Mouse (Mus musculus): Measurements from ENCODE around the gene Abcc4.

Gene Abcc4

GRCm38 (mm10) chr14:118506591-118507146 lies 199.3 kb downstream of the Abcc4 start:
- DNase-seq (ENCODE audit: low spot score), result no peak

DNA sequence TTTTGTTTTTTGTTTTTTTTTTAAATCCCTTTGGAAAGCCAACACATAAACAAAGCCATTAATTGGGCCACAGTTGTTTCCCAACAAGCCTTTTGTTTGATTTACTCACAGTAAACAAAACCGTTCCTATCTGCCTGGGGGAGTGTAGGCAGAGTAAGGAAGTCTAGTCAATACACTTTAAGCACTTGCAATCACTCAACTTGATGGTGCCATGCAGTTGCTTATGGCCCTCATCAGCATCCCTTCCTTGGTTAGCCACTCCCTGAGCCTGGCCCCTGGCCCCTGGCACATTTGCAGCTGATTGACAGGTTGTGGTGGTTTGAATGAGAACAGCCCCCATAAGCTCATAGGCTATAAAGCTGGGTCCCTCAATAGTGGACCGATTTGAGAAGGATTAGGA lies 209.3 kb downstream of the Abcc4 start:
- no peak for DNase-seq (ENCODE audit: low spot score)

- no peak for DNase-seq (ENCODE audit: low spot score)
Observed at GRCm38 (mm10) chr14:118495458-118495857, 210.6 kb downstream of the Abcc4 start.

DNA sequence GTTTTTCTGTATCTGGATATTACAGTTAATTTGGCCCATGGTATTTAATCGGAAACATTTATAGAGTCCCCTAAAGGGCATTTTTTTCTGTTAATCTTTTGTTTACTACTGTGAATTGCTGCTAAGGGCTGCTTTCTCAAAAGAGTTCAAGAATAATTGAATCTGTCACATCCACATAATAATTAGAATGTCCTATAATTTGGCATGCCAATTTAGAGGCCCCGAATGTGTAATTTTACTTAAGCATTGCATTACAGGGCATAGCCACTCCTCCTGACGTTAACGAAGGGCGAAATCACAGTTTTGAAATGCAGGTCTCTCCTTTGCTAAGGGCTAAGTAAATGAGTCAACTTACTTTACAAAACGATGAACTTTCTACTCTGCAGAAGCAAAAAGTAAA lies 214.3 kb downstream of the Abcc4 start:
- DNase-seq (ENCODE audit: low spot score), result no peak

DNA sequence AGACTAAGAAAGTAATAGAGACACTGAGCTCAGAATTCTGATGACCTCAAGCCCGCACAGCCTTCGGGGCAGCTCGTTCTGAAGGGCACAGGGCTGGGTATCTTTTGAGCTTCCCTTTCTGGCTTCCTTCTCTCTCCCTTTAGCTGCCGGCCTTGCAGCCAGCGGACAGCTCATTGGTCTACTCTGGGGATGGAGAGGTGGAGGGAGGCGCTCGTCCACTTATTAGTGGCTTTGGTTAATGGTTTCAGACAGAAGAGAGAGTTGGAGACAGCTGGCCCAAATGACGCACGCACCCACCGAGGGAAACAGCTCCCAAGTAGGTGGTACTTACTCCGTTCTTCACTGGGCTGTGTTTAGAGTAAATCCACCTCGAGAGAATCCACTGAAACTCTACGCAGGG lies 214.7 kb downstream of the Abcc4 start:
- DNase-seq (ENCODE audit: low spot score), result no peak

DNA sequence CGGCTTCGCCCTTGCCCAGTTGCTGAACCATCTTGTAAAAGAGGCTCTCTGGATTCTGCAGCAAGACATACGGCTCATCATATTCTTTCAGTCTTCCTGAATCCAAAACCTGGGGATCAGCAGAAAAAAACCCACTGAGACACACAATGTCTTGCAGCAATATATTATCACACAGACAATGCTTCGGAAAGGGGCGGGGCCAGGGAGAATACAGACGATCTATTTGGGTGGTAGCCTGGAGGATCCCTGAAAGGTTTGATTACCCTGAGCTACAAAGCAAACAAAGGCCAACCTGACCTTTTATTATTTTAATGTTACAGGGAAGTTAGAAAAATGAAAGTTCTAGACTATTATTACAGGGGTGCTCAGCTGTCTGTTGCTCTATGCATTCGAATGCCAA lies 215.5 kb downstream of the Abcc4 start:
- DNase-seq (ENCODE audit: low spot score), result no peak

DNA sequence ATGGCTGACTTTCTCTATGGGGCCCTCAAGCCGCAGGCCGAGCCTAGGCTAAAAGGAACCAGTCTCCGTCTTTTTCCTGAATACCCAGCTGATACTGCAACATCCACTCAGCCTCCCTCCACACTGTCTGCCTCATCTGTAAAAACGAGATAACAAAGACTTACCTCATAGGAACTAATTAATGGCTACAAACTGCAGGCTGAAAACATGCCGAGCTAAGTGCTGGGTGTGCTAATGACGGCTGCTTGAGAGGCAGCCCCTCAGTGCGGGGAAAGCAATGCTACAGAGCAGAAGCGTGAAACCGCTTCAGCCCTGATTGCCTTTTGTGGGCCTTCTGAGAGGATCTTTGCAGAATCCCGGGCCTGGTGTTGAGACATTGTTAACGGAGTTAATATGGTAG lies 219.7 kb downstream of the Abcc4 start:
- no peak for DNase-seq (ENCODE audit: low spot score)

DNA sequence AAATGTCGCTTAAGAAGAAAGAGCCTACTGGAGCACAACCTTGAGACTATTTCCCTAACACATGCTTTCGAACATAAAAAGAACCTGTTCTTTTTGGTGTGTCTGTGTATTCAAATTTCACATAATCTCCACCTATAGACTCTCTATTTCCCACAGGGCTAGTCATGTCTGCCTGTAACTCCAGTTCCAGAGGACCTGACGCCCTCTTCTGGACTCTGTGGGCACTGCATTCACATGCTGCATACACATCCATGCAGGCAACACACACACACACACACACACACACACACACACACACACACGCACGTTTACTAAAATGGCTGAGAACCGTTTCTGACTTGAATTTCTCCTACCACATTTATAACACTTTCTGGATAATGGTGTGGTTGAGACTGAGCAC lies 220.4 kb downstream of the Abcc4 start:
- no peak for DNase-seq (ENCODE audit: low spot score)

- no peak for DNase-seq (ENCODE audit: low spot score)
Observed at GRCm38 (mm10) chr14:118482320-118482719, 223.7 kb downstream of the Abcc4 start.

DNA sequence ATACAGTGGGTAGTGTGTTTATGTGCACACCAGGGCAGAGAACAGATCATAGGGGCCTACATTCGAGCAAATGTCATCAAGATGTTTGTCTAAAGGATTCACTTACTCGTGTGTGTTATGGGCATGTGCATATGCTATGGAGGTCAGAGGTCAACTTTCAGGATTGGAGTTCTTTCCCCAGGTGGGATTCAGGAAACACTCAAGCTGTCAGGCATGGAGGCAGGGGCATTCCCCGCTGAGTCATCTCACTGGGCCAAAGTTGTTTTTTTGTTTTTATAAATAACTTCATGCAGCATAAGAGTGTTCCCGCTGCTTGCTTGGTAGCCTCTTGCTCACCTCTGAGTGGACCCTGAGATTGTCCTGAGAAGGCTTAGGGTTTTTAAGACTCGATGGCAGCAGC lies 224.2 kb downstream of the Abcc4 start:
- DNase-seq (ENCODE audit: low spot score), result no peak

DNA sequence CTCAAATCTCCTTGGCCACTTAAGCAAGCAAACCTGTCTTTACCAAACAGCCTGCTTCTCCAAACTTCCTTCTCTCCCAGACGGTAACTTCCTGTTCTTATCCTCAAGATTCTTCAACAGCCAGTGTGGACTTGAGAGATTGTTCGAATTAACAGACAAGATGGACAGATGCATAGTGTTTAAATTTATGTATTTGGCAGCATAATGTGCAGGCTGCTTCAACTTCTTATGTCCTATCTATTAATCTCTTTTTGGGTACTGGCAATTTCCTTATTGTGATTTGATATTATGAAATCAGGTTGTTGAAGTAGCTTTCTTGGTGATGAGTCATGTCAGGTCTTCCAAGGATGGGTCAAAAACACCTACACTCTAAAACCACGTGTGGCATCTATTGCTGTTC lies 229.7 kb downstream of the Abcc4 start:
- no peak for DNase-seq (ENCODE audit: low spot score)

DNA sequence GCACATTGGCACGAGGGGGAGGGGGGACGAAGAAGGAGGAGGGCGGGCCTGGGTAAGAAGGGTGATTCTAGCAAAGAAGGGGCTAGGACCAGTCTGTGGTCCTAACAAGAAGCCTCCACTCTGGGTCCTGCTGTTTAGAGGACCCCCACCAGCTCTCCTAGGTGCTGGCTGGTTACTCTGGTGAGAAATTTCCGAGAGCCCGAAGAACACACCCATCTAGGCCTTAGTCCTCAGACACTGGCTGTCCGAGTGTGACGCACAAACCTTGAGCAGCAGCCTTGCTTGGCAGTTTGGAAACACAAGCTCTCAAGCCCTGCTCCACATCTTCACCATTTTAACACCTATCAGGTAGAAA lies 230.9 kb downstream of the Abcc4 start:
- no peak for DNase-seq (ENCODE audit: low spot score)

DNA sequence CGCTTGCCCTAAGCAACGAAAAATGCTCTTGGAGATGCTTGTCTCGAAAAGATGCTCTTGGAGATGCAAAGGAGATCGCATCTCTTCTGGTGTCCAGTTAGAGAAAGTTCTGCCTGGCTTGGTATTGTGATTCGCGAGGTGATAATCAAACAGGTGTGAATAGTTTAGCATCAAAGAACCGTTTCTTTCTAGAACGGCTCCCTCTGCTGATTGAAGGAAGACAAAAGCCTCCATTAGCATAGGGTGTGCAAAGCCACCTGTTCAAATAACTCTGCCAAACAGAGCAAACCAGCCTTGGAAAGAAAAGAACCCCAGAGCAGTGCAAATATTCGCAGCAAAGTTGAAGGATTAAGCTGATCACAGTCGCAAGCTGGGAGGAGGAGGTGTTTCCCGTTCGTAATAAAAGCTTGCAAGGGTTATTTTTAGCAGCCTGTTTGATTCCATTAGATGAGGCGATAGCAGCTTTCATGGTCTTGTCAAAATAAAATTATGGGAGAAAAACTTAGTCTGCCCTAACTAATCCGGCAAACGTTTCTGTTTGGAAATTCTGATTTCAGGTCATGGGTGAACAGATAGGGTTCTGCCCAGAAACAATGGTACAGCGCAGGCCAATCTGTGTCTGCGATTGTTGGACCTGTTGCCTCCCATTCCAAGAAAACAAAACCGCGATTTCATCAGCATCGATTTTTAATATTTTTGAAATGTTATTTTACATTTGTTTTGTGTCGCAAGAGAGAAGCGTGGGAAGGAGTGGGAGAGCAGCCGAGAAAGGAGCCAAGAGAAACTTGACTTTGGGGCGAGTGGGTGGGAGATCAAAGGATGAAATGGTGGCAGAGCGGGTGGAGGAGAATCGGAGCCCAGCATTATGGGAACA lies 231.6 kb downstream of the Abcc4 start:
- DNase-seq (ENCODE audit: low spot score), result no peak

GRCm38 (mm10) chr14:118473831-118474193 lies 232.2 kb downstream of the Abcc4 start:
- no peak for DNase-seq (ENCODE audit: low spot score)

DNA sequence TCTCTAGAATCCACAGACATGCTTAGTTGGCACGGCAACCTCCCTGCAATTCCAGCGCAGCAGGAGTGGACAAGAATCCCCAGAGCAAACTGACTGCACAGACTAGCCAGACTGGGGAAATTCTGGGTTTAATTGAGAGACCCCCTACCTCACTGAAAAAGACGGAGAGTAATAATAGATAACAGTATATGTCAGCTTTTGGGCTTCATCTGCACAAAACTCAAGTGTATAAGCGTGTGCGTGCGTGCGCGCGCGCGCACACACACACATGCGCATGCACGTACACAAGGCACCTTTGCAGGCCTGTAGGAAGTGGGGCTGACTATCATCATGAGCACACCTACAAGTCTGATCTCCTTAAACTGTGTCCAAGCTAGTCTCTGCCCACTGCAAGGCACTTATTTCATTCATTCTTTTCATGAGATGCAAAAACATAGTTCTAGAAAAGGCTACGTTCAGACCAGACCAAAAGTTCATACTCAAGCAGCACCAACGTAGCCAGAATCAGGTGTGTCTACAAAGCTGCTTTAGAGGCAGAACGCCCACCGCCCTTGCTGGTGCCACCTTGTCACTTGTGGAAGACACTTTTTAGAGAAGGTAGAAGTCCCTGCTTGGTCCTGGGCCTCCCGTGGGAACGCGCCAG lies 232.7 kb downstream of the Abcc4 start:
- DNase-seq (ENCODE audit: low spot score), result no peak

DNA sequence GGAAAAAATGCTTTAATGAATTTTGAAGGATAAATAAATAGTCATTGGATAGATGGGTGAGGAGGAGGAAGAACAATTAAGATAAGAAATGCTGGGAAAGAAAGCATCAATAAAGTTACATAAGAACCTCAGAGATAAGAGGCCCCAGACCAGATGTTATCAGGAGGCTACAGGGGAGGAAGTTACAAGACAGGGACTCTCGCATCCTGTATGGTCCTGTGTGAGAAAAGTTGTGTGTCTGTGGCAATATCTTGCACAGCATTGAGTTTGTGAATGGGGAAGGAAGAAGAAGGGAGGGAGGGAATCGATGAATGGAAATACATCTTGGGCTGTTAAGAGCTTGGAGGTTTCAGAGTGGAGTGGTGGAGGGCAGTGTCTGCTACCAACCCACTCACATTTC lies 240.7 kb downstream of the Abcc4 start:
- DNase-seq (ENCODE audit: low spot score), result no peak

- DNase-seq (ENCODE audit: low spot score), result no peak
Observed at GRCm38 (mm10) chr14:118464401-118464800, 241.6 kb downstream of the Abcc4 start.

- no peak for DNase-seq (ENCODE audit: low spot score)
Observed at GRCm38 (mm10) chr14:118452572-118452971, 253.4 kb downstream of the Abcc4 start.

DNA sequence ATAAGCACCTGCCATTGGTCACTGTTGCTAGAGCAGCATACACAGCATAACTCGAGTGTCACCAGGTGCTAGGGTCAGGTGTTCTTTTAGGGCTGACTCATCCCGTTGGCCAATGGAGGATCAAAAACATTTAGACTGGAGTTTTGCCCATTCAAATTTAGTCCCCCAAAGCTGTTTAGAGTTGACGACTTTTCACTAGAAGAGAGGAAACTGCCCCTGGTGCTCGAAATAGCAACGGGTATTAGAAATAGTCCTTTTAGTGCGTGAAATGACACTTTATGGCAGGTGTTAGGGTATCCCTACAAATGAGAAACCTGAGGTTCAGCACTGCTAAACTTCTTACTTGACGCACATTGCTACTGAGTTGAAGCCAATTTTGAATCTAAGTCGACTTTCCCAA lies 265.9 kb downstream of the Abcc4 start:
- DNase-seq (ENCODE audit: low spot score), result no peak

- DNase-seq (ENCODE audit: low spot score), result no peak
Observed at GRCm38 (mm10) chr14:118437156-118437931, 268.7 kb downstream of the Abcc4 start.

GRCm38 (mm10) chr14:118436791-118437155 lies 269.2 kb downstream of the Abcc4 start:
- no peak for DNase-seq (ENCODE audit: low spot score)

DNA sequence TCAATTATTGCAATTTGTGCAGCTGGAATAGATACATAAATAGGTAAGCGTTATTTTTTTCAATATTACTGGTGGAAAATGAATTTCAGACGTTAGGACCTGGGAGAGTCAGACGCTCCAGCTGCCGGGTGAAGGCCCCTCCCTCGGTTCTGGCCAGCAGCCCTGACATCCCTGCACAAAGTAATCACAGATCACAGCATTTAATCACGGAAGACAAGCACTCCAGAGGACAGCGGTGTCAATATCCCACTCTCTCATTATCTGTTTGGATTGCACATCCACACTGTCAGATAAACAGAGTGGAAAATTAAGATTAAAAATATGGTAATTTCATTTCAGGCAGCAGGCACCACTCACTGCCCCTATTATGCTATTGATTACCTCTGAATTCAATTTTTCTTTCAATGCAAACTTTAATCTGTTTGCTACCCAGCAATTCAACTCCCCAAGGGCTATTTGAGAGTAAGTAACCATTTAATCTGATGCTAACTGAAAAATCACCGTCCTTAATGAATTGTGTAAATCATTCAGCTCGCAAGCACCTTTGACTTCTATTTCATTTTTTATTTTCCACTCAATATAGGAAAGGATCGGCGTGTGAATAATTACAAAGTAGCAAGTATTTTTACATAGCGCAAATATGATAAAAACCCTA lies 270.2 kb downstream of the Abcc4 start:
- DNase-seq (ENCODE audit: low spot score), result no peak

Data from c-Kit-positive CD71-positive TER-119-positive erythroid progenitor cells, embryonic 14.5 days (primary cell).